Mouse (Mus musculus): ENCODE measurements at regions not wholly inside any gene's neighbourhood (a gene's known extent, or its start where the extent isn't known, plus 50 kb on each side); places are given as distances from the start of the nearest gene placed in this dataset.

DNA sequence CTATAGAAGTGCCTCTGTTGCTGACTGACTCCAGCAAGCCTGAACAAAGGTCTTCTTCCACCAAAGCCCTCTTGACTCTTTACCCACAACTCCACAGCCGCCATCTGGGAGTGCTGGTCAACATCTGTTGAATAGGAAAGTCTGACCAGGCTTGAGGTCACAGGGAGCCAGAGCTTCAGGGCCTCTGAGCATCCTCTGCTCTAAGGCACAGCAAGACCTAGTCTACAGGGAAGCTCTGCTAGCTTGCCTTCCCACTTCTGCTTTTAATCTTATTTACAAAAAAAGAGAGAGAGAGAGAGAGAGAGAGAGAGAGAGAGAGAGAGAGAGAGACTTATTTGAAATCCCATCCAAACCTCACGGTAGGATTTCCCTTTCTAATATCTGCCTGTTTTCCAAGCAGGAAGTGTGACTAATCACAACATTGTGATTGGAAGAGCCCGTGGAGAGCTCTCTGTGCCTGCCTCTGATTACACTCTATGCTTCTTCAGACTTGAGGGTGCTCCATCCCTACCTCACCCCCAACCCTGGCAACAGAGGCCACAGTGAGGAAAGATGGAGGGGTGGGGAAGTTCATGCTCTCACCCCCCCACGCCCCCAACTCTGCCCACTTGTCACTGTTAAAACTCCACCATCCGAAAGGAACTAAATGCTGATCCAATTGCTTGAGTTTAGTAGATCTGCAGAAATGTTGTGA is 194.1 kb downstream of the Sp3 start:
- TF ChIP-seq CTCF (IDR thresholded peaks at IDR 0.05; ENCODE audit: low read depth, low read length) (no peak), POLR2A (IDR thresholded peaks at IDR 0.05; ENCODE audit: insufficient read depth, low read length) (no peak)
